Mouse (Mus musculus) bone marrow macrophage, adult 2 months (primary cell): ENCODE results near the gene Trabd. TPM values are rescaled to one million over a fixed set of nuclear protein-coding genes. Genes with fewer than 3 reads are reported as not detected.

Source experiments
- H3K27ac ChIP-seq: 2 replicates; pipeline ENCODE4 v1.5.1; 2012; ENCODE audit warnings: low read depth, low read length; ENCODE audit not compliant: insufficient read depth
- H3K4me1 ChIP-seq: 2 replicates; pipeline ENCODE4 v1.6.1; 2012; ENCODE audit warnings: low read length; ENCODE audit not compliant: control insufficient read depth, insufficient read depth
- H3K4me3 ChIP-seq: 2 replicates; pipeline ENCODE4 v1.5.1; 2012; ENCODE audit warnings: mild to moderate bottlenecking, low read length, moderate library complexity; ENCODE audit not compliant: insufficient read depth
- CTCF ChIP-seq: IDR thresholded peaks from 2 replicates; pipeline ENCODE4 v1.5.1; 2012; ENCODE audit warnings: low read depth, mild to moderate bottlenecking, low read length, moderate library complexity
- POLR2A ChIP-seq: IDR thresholded peaks from 2 replicates; pipeline ENCODE4 v1.6.1; 2012; ENCODE audit warnings: mild to moderate bottlenecking, low read depth, low read length, borderline replicate concordance
- polyA plus RNA-seq: library from polyadenylated mRNA; stranded (reverse); fragments of >200 nt; gene quantifications from 2 replicates; pipeline ENCODE4 v1.2.4, GENCODE M21; 2012; ENCODE audit not compliant: missing spikeins, insufficient read depth, insufficient read length

The Trabd gene
- polyA plus RNA-seq, 1 experiment, result 33.0 TPM

DNA sequence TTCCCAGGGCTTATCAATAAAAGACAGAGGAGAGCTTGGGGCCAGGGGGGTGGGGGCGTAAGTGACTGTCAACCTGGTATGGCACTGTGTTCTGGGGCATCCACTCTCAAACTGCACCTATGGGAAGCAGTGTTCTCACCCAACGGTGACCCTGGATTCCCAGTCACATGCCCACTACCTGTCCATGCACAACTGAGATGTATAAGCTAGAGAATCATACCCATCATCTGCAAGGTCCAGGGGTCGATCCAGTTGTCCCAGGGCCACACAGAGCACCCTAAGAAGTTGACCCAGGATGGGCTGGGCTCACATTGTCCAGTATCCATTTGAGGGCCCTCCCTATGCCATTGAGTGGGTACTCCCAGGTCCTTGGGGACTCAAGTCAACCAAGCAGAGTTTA, 49.4 kb downstream of the Trabd start:
- H3K27ac ChIP-seq, result no peak overlapping the region
- TF ChIP-seq POLR2A (no peak), CTCF (no peak)
- peaks cover 13% of the 10 kb centered on the region for H3K4me1 ChIP-seq
- no peak overlapping the region for H3K4me3 ChIP-seq

DNA sequence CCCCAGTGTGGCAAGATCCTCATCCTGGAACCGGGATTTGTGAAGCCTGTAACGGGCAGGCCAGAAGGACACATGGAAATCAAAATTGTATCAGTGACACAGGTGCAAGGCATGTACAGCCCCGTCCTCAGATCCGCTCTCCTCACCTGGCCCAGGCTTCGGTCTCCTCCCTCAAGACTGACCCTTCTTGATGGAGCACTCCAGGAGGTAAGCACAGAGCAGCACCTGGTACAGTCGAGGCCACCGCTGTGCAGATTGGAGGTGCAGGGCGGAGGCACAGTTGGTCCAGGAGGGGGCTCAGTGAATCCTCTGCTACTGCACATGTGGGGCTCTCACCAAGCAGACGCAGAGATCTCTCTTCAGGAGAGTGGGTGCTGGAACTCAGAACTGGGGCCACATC, 50.4 kb downstream of the Trabd start:
- peaks cover 13% of the 10 kb centered on the region for H3K4me1 ChIP-seq
- no peak overlapping the region for H3K4me3 ChIP-seq
- no peak overlapping the region for H3K27ac ChIP-seq
- TF ChIP-seq CTCF, result no peak

DNA sequence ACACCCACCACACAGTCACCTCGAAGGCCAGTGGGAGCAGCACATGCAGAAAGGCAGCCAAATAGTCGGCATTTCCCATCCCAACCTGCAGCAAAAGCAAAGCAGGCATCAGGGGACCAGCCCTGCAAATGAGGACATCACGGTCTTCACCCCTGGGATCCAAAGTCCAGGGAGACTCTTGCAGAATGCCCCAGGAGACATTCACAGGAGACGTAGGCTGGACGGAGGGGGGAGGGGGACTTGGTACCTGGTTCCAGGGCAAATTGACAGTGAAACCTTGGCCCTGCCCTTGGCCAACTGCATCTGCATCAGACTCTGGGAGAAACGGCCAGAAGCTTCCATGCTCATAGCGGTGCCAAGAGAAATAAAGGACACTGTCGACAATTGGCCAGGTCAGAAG, 51.7 kb downstream of the Trabd start:
- Histone ChIP-seq H3K4me3 (no peak overlapping the region), H3K27ac (no peak overlapping the region), H3K4me1 (peaks cover 23% of the 10 kb centered on the region)
- TF ChIP-seq CTCF (no peak), POLR2A (no peak)

DNA sequence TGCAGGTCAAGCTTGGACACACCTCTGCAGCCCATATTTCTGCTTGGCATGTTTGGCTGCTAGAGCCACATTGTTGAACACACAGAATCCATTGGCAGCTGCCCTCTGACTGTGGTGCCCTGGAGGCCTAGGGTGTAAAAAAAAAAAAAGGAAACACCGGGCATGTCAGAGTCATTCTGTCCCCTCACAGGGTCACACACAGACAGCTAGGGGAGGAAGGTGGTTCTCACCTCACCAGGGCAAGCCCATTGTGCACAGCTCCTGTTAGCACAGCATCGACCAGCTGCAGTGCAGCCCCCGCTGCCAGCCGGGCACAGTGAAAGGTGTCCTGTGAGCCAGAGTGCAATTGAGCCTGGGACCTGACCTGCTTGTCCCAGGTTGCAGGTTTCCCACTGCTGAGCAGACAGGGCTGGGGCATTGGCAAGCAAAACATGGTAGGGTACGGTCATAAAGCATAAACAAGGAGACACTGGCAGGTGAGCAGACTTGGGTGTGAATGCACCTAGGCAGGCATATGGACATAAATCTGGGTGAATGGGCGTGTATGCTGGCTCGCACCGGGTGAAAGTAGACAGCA, 52.5 kb downstream of the Trabd start:
- Histone ChIP-seq H3K4me1 (peaks cover 20% of the 10 kb centered on the region), H3K27ac (no peak overlapping the region), H3K4me3 (peak overlapping the region; percentile 92)
- TF ChIP-seq POLR2A, result no peak
- no peak for TF ChIP-seq CTCF

DNA sequence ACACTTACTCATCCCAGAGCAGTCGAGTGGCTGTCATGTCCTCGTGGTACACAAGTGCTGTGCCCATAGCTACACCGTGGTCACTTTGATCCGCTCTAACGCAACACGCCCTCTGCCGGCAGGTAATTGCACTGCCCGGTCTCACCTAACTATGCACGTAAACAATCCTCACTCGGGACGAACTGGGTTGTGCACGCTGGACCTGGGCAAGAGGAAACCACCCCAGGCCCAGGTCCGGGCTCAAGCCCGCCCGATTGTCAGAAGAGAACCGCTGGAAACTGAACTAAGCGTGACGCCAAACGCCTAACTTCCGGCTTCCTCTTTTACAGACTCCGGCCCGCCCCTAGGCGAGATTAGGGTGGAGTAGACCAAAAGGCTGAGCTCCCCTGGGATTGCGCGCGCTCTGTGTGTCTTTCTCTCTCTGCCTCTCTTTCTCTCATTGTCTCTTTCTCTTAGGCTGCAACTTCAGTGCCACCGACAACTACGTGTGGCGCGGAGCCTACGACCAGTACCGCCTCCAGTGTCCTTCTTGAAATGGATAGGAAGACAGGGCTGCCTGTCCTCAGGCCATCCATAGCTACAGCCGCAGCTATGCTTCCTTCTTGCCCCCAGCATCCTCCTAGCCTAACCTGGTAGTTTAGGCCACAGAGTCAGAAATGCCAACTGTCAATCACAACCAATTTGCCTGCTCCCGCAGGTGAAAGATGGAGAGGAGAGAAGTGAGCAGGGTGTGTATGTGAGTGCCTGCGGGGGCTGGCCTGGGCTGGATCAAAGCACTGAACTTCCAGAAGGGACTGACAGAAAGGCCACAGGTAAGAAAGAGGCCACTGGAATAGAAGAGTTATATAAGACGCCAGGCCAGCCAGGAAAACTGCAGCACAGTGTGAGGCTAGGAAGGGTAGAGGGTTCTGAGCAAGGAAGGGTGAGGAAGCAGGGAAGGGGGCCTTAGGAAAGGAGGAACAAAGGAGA, 53.7 kb downstream of the Trabd start, which contains the start of gene Hdac10:
Hdac10 (minus strand) TSS at position 319 of the 969 bp plus-strand sequence.
- TF ChIP-seq POLR2A, result no peak
- TF ChIP-seq CTCF, result peak; percentile 98
- Histone ChIP-seq H3K4me1 (peaks cover 20% of the 10 kb centered on the region), H3K4me3 (peak within 1 kb of the TSS; percentile 92), H3K27ac (peak within 1 kb of the TSS; percentile 61)

DNA sequence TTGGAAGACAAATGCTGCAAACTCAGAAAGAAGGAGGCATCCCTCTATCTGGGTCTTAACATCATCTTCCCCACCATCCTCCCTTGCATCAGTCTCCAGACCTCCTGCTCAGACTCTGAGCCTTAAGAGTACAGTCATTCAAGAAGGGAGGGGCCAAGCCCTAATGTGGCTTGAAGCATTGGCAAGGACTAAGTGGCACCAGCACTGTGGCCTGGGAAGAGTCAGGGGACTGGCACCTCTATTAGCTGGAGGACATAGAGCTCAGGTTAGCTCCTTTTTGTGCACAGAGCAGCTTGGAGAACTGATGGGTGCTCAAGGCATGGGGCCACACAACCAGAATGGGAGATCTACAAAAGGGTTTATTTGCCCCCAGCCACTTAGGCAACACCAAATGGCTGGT, 55.3 kb downstream of the Trabd start:
- Histone ChIP-seq H3K27ac (no peak overlapping the region), H3K4me3 (no peak overlapping the region), H3K4me1 (peaks cover 20% of the 10 kb centered on the region)
- TF ChIP-seq POLR2A (no peak), CTCF (no peak)

DNA sequence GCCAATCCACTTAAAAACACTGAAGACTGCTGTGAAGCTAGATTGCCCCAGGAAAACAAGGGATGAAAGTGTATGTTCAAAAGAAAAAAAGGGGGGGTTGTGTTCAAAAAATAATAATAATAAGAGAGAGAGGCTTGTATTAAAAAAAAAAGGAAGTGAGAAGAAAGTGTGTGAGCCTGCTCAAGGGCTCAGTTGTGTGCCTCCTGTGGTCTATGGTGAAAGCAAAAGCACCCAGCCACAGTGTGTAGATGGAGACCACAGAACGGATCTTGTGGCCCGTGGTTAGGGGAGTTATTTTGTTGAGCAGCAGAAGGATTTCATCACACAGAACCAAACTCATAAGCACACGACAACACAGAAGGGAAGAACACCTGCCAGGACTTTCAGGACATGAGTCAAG, 56.4 kb downstream of the Trabd start:
- TF ChIP-seq POLR2A, result no peak
- TF ChIP-seq CTCF, result no peak
- H3K4me1 ChIP-seq, result peaks cover 20% of the 10 kb centered on the region
- H3K4me3 ChIP-seq, result no peak overlapping the region
- no peak overlapping the region for H3K27ac ChIP-seq

Other genes starting within 250 kb of the Trabd start
- gene Pim3, start 212.9 kb upstream of the Trabd start, polyA plus RNA-seq, result 9.2 and 9.9 TPM in 2 replicates
- not detected in 2 replicates for gene Ttll8, start 120.7 kb upstream of the Trabd start, polyA plus RNA-seq
- not detected in 2 replicates for gene Mlc1, start 96.1 kb upstream of the Trabd start, polyA plus RNA-seq
- gene Mov10l1, start 92.2 kb upstream of the Trabd start, polyA plus RNA-seq, result not detected in 2 replicates
- not detected in 2 replicates for gene Panx2, start 15.4 kb upstream of the Trabd start, polyA plus RNA-seq
- gene Selenoo, start 14.0 kb downstream of the Trabd start, polyA plus RNA-seq, result 20.7 and 22.9 TPM in 2 replicates
- gene Tubgcp6, start 48.0 kb downstream of the Trabd start, polyA plus RNA-seq, result 10.4 and 15.4 TPM in 2 replicates
- 13.3 and 16.3 TPM in 2 replicates for gene Hdac10, start 53.6 kb downstream of the Trabd start, polyA plus RNA-seq
- gene Mapk12, start 65.6 kb downstream of the Trabd start, polyA plus RNA-seq, result not detected in 2 replicates
- gene Mapk11, start 74.5 kb downstream of the Trabd start, polyA plus RNA-seq, result 2.2 and 2.7 TPM in 2 replicates
- 432 and 457 TPM in 2 replicates for gene Plxnb2, start 105.7 kb downstream of the Trabd start, polyA plus RNA-seq
- gene Dennd6b, start 121.4 kb downstream of the Trabd start, polyA plus RNA-seq, result 3.4 and 3.8 TPM in 2 replicates
- gene Ppp6r2, start 136.4 kb downstream of the Trabd start, polyA plus RNA-seq, result 31.6 and 32.7 TPM in 2 replicates
- 71.1 and 79.8 TPM in 2 replicates for gene Sbf1, start 240.2 kb downstream of the Trabd start, polyA plus RNA-seq
- gene Adm2, start 247.6 kb downstream of the Trabd start, polyA plus RNA-seq, result not detected in 2 replicates